Mouse (Mus musculus) adrenal gland, postnatal 36 days (tissue): ENCODE measurements around the gene Rcbtb2. TPM values are rescaled to one million over a fixed set of nuclear protein-coding genes. Genes with fewer than 3 reads are reported as not detected.

Source experiments
- DNase-seq, 2 experiments: peaks; one replicate each; pipeline ENCODE4 v3.0.0; 2021; ENCODE audit warnings: mixed read lengths in 1 of 2
- total RNA-seq, 2 experiments: library from RNA; stranded (reverse); gene quantifications; 2 replicates each; pipeline ENCODE4 v1.2.3; 2021

The Rcbtb2 gene
- total RNA-seq, 2 experiments from 2014 or later, result 32.2 to 37.1 TPM

DNA sequence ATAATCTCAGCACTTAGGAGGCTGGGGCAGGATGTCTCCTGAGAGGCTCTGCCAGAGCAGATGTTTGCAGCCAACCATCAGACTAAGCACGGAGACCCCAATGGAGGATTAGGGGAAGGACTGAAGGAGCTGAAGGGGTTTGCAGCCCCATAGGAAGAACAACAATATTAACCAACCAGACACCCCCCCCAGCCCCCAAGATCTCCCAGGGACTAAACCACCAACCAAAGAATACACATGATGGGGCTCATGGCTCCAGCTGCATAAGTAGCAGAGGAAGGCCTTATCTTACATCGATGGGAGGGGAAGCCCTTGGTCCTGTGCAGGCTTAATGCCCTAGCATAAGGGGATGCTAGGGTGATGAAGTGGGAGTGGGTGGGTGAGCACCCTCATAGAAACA lies 6.5 kb upstream of the Rcbtb2 start:
- DNase-seq, result no peak

DNA sequence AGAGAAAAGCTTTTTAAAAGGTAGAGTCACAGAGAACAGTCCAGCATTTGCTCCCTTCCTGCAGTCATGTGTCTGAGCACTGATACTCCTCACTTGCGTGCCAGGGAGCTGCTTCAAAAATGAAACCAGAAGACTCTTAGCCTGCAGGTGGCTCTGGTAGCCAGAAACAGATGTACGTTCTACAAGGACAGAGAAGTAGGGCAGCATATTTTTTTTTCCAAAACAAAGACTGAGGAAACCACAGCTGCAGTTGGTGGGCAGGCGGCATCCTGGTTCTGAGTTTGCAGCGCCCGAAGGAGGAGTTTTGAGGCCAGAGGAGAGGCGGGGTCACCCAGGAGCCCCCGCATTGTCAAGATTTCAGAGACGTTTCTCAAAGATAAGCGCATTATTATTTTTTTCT lies 5.9 kb upstream of the Rcbtb2 start:
- DNase-seq, result peak; percentile 15 to 53

DNA sequence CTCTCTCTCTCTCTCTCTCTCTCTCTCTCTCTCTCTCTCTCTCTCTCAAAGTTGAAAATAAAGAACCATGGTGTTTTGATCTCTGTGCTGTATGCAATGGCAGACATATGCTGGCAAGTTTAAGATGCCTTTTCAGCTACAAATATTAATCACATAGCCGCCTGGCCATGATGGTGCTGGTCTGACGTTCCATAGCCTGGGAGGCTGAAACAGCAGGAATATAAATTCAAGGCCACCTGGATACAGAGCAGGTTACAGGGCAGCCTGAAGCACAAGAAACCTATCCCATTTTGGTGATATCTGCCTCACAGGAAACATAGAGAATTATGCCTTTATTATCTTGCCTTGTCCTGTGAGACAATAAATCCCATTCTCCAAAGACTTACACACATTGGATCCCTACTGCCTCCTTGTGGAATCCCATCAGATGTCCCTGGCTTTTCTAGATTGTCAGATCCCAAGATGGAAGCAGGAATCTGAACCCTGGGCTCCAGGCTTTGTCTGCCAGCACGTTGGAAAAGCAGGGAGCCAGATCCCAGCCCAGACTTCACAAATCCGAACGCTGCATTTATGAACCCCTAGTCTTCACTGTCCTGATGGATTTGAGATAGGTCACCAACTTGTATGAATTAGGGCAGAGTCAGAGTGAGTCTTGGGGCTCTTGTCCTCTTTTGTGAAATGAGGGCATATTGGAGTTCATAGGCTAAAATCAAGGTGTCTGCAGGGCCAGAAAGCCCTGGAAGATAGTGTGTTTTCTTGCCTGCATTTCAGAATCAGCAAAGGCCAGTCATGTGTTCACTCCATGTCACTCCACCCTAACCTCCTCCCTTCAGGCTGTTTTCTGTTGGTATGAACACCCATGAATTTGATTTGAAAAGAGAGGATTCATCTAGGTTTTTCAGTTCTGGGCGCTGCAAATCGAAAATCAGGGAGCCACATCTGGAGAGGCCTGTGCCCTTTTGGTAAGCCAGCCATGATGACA lies 5.1 kb upstream of the Rcbtb2 start:
- no peak for DNase-seq

DNA sequence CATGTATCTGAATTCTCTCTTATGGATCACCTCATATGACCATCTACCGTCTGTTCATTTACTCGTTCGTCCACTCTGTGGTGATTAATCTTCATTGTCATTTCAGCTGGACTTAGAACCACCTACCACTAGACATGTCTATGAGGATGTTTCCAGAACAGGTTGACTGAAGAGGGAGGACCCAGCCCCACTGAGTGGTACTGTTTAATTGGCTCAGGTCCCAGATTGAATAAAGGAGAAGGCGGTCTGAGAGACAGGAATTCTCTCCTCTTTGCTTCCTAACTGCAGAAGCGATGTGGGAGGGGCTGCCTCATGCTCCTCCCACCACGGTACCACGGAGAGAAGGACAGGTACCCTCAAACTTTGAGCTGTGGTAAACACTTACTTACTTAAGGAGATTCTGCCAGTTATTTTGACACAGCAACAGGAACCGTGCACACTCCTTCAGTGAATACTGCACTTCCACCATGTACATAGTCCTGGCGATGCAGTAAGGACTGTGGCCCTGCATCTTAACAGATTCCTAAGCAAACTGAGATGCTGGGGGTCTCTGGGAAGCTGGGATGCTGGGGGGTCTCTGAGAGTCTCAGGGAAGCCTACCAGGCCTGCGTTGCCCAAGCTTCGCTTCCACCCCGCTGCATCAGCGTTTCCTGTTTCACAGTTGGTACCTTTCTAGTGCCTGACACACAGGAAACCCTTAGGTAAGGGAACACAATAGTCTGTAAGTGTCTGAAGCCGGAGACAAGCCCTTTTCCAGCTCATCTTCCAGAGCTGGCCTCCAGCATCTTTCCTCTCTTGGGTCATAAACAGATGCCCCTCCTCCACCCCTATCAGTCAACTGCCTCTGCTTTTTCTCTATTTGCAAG lies 4.1 kb upstream of the Rcbtb2 start:
- no peak for DNase-seq

DNA sequence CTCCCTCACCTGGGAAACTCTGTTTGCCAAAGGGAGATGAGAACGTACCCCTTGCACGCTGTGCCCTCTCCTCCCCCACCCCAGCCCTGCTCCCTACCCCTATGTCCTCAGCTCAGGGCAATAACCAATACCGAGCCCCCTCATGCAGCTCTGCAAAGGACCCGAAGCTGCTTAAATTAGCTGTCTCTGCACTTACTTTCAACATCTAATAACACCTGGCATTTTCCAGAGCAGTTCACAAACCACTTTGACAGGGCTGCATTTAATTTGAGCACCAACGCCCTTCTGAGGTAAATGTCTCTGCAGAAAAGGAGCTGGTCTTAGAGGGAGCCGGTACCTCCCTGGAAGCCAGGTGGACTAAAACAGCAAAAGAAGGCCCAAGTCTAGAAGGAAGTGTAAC lies 3.4 kb upstream of the Rcbtb2 start:
- DNase-seq, result no peak

DNA sequence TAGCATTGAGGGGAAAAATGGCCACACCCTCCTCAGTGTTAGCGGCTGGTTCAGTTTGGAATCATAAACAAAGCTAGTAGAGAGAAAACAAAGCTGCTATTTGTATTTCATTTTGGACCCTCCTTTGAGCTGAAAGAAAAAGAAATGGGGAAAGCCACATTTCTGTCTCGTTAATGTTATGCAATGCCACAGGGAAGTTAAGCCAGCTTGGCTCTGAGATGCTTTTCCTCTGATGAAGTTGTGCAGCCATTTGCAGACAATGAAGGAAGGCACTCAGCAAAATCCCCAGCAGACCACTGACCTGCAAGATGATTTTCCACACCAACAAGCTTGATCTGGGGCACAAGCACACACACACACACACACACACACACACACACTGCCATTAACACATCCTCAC lies 2.9 kb upstream of the Rcbtb2 start:
- no peak for DNase-seq

DNA sequence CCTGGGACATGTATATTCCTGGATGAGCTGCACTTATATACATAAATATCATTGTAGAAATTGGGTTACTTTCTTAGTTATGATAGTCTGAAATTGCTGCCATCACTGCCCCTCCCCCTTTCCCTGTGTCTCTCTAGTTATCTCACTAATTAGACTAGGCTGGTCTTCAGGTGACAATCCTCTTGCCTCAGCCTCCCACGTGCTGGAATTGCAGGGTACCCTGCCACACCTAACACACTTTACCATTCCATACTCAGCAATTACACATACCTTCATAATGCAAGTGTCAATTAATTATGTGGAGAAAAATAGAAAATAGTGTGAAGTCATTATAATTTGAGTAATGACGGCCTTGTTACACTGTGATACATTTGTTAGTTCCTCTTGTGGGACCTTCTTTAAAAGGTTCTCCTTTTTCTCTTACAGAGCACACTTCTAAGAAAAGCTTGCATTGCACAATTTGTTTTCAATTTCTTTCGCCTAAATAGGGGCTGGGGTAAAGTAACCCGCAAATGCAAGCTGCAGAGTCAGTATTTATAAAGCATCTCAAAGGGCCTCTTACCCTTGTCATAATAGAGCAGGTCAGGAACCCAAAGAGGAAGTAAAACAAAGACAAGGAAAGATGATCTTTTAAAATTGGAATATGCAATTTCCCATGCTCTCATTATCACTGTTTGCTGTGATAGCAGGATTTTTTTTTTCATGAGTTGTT lies 470 bp upstream of the Rcbtb2 start:
- DNase-seq, result no peak

DNA sequence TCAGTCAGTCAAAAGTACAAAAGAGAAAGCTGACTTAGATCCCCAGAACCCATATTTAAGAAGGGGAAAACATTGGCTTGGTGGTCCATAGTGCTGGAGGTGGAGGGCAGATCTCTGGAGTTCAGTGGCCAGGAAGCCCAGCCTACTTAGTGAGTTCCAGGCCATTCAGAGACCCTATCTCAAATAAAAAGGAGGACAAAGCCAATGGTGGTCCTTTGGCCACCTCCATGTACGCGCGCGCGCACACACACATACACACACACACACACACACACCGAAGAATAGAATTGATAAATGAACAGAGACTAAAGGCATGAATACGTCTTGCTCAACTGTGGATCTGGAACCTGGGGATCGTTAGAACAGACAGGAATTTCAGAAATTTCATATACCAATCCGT lies 544 bp downstream of the Rcbtb2 start:
- DNase-seq, result no peak

DNA sequence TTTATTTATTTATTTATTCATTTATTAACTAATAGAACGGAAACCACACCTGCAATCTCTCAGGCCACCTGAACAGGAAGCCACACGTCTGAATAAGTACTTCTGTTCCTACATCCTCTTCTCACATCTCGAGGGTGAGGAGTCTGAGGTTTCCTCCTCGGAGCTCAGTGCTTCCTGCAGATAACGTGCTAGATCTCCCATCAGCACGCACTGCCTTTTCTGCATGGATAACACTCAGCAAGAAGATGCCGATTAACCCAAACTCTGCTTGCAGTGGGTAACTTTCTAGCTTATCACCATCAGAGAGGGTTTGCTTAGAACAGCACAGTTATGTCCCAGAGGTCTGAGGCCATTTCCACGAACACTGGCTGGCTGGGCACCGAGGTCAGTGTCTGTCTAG lies 949 bp downstream of the Rcbtb2 start:
- peak in 1 of 2 experiments; percentile 16 for DNase-seq

DNA sequence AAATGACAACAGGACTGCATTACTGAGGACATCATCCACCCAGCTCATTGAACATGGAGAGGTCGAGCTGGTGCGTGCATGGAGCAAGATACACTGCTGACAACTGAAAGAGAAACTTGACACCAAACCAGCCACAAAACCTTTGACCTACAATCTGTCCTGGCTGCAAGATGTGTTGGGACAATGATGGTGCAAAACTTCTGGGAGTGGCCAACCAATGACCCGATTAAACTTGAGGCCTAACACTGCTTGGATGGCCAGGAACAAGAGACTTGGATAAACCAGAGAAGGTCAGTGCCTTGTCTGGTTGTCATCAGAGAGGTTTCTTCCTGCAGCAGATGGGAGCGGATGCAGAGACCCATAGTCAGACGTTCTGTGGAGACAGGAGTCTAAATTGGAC lies 7.7 kb downstream of the Rcbtb2 start:
- DNase-seq, result peak in 1 of 2 experiments; percentile 21

DNA sequence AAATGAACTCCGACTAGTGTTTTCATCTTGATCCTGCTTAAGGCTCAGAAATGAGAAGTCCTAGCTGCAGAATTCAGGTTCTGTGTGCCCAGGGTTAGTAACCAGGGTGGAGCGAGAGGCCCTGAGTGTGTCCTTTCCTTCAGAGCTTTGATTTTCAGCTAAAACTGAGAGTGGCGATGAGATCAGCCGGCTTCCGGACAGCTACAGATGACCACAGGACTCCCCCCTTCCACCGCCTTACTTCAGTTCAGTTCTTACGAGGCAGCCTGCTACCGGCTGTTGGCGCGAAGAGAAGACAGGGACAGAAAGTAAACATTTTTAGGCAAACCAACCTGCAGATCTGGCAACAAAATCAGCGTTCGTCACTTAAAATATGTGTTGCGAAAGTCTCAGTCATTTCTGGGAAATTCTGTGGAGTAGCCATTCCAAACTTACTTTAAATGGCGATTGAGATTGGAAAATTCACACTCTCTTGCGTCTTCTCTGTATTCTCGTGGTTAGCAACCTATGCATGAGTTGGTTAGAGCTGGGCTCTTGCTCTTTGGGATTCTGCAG lies 9.1 kb downstream of the Rcbtb2 start:
- DNase-seq, result no peak

DNA sequence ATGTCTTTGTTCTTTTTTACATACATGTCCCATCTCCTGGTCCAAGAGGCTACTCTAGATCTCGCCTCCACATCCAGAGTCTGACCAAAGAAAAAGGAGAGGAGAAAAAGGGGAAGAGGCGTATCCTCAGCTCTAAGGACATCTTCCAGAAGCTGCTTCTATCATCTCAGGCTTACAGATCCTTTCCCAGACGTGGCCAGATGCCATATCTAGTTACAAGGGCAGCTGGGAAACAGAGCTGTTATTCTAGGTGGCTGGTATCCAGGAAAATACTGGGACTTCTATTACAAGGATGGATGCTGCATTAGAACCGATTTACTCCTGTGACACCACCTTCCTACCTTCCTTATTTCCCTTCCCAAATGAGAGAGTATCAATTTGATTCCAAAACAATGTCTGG lies 9.9 kb downstream of the Rcbtb2 start:
- DNase-seq, result no peak

DNA sequence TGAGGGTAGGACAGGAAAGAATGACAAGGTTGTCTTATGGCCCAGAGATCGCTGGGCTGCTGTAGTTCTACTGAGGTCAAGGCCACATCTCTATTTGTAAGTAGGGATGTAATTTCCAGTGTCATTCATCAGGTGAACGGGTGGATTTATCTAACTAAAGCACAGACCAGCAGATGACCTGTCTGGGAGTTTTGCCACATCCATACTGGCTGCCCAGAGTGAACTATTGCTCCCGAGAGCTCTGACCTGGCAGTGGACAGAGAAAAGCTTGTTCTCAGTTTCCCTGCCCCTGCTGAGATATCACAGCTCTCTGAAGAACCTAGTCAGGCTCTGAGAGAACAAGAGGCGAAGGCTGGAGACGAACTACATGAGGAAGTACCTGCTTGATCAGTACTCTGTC lies 14.4 kb downstream of the Rcbtb2 start:
- DNase-seq, result no peak

DNA sequence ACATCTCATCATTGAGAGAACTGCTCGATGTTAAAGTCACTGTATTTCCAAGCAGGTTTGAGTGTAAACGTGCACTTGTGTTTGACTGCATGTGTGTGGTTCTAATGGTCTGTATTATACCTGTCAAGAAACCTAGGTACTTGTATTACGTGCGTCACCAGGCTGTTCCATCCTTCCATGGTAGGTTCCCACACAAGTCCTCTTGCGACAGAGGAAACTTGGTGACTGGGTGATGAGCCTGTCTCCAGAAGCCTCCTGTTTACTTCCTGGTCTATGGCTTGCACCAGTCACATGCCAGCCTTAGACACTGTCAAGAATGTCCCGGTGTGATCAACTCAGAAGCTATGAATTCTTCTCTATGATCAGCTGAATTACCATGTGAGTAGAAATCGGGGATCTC lies 15.6 kb downstream of the Rcbtb2 start:
- no peak for DNase-seq

DNA sequence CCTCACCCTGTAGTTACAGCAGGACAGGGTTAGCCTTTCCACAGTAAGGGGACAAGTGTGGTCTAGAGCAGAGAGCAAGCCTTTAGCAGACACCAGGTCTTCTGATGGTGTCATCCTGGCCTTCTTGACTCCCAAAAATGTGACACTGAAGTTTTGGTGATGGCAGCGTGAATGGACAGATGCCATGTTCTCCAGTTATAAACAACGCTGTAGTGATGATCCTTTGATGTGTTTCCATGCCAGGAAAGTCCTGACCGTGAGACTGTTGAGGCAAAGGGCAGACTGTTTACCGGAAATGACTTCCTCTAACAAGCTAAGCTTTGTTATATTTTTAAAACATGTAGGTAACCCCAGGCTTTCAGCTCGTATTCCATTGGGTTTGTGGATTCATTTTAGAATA lies 17.0 kb downstream of the Rcbtb2 start:
- no peak for DNase-seq

DNA sequence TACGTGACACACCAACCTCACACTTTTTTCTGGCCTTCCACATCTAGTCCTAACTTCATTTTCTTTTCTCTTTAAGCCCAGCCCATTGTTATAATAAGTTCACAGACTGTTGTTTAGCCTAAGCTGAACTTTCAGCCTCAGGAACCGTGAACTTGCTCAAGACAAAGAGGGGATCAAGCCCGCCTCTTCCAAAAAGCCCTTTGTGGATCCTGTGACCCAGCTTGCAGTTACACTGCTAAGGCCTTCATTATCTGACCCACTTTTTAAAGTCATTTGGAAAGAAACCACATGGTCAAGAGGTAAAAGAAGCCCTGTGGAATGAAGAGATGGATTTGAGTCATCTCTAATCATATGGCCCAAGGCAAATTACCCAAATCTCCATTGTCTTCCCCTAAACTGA lies 19.0 kb downstream of the Rcbtb2 start:
- no peak for DNase-seq

DNA sequence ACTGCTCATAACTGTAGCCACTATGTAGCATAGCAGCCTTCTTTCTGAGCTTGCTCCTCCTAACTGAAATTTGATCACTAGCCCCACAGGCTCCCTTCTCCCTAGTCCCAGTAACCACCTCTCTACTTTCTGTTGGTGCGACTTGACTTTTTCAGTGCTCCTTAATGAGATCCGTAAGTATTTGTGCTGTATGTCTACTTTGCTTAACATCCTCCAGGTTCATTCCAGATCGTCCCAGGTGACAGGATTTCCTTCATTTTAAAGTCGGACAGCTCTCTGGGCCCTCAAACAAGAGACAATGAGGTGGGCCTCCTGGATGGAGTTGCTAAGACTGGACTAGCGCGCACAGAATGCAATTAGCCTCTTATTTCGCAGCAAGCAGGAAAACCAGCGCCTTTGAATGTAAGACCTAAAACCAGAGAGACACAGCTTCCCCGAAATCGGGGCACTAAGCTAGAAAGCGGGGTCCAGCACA lies 19.6 kb downstream of the Rcbtb2 start:
- no peak for DNase-seq

DNA sequence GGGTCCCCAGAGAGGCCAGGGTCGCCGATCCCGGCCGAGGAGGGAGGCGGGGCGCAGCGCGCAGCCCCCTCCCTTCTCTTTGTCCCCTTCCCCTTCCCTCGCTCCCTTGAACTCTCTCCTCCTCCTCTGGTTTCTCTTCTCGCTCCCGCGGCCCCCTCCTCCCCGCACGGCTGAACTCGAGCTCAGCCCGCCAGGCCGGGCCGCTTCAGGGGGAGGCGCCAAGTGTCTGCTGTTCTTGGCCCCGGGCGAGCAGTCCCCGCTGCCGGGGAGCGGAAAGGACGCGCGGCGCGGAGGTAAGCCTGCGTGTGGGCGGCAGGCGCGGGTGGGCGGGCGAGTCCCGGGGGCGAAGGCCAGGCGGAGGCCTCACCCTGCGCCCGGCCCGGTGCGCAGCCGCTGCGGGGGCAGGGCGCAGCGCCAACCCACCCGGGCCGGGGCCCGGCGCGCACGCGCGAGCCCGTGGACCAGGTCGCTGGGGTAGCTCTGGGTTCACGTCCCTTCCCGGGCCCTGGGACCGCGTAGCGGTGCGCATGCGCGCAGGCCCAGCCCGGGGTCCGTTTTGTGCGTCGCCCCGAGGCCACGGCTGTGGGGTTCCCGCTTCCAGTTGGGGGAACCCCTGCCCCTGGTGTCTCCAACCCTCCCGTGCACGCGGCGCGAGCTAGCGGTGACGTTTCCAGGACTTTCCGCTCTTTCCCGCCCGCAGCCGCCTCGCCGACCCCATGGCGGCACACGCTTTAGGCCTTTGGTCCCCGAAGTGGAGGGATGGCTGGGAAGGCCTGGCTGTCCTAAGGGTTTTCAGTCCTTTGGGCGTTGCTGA lies 20.3 kb downstream of the Rcbtb2 start:
- peak; percentile 87 to 93 for DNase-seq

DNA sequence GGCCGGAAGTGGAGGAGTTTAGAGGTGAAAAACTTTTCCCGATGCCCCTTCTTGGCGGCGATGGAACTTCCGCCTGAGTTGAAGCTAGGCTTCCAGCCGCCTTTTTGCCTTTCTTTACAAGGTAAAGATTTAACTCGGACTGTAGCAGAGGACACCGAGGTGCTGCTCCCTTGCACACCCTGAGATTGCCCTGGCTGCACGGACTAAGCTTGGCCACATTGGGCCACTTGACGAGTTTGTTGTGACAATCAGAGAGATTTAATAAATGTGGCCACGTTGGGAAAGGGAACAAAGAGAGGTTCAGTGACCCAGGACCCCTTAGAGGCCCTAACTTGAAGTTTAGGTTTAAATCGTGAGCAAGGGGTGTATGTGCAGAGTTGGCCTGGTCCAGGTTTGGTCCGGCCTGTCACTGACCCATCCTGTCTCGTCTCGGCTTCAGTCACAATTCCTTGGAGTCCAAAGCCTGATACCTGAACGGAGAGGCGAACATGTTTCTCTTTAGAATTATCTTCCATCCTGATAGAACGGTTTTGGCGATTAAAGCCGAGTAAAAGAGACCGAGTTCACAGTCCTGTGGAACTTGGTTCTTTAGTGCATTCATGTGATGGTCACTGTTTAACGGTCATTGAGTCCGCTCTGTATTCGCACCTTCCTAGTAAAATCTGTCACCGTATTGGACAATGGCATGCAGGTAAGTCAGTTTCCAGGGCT lies 21.0 kb downstream of the Rcbtb2 start:
- DNase-seq, result no peak

DNA sequence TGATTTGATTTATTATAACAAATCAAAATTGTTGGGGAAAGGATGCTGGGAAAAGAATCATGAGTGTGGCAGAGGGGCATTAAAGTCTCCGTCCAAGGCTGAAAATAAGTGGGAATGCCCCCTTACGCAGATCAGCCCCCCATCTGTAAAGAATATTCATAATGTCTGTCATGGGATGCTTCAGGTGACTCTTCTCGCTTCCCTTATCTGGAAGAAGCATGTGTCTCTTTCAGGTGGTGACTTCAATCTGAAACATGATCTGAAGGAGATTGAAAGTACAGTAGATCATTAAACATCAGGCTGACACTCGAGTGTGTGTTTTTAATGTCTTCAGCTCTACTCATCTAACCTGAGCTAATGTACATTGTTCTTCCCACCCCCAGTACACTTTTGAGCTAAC lies 22.7 kb downstream of the Rcbtb2 start:
- no peak for DNase-seq
